Mouse (Mus musculus): ENCODE results near the gene Rab3gap1. TPM values are rescaled to one million over a fixed set of nuclear protein-coding genes. Genes with fewer than 3 reads are reported as not detected.

The Rab3gap1 gene
- total and polyA plus RNA-seq, 3 experiments = 11.4 to 36.2 (median 34.1) TPM

DNA sequence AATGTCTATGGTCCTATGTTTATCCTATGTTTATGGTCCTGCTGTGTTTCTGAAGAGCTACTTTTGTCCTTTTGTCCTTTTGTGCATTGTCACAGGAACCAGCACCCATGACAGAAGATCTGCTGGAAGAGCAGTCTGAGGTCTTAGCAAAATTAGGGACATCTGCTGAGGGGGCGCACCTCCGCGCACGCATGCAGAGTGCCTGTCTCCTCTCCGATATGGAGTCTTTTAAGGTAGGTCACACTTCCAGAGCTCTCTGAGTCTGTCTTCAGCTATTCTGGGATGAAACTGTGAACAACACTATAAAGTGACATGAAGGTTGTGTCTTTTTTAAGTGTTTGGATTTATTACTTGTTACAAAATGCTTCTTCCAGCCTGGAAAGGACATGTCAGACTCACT, 65.7 kb downstream of the Rab3gap1 start:
- 96% methylated on average over 5 of the region's 5 CpGs for WGBS
- TF ChIP-seq EP300 (IDR thresholded peaks at IDR 0.05; ENCODE audit: insufficient read depth, low read depth, low read length) (no peak), CTCF (IDR thresholded peaks at IDR 0.05) (no peak), POLR2A (IDR thresholded peaks at IDR 0.05; ENCODE audit: insufficient read depth, low read depth, low read length) (no peak)
- Histone ChIP-seq H3K27me3 (ENCODE audit: control insufficient read depth, insufficient read depth, low read length) (no peaks in the 10 kb centered on the region), H3K79me2 (replicated peaks; ENCODE audit: control insufficient read depth, insufficient read depth, low read length) (no peaks in the 10 kb centered on the region), H3K36me3 (ENCODE audit: control insufficient read depth, insufficient read depth, low read length) (peaks cover 4% of the 10 kb centered on the region), H3K4me1 (ENCODE audit: control insufficient read depth, insufficient read depth, low read length) (no peaks in the 10 kb centered on the region), H3K4me3 (no peak overlapping the region), H3K27ac (no peak overlapping the region), H3K9ac (ENCODE audit: low read depth, low read length) (no peak overlapping the region)
- intact Hi-C loops (cut with DNase I) = loop anchor here (2.0 kb wide), 1 partner anchor 206 kb away; no protein-coding TSS in a partner anchor
- no peak for DNase-seq

DNA sequence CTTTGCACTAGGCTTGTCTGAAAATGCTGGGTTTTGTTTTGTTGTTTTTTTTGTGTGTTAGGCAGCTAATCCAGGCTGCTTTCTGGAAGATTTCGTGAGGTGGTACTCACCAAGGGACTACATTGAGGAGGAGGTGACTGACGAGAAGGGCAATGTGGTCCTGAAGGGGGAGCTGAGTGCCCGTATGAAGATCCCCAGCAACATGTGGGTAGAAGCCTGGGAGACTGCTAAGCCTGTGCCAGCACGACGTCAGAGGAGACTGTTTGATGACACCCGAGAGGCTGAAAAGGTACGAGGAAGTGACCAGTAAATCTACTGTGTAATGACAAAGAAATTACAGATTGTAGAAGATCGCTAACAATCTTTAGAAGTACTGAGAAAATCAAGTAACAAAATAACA, 68.7 kb downstream of the Rab3gap1 start:
- no peak for TF ChIP-seq POLR2A (IDR thresholded peaks at IDR 0.05; ENCODE audit: insufficient read depth, low read depth, low read length)
- TF ChIP-seq EP300 (IDR thresholded peaks at IDR 0.05; ENCODE audit: insufficient read depth, low read depth, low read length) = no peak
- TF ChIP-seq CTCF (IDR thresholded peaks at IDR 0.05) = peak; percentile 46
- Histone ChIP-seq H3K9ac (ENCODE audit: low read depth, low read length) (no peak overlapping the region), H3K27ac (no peak overlapping the region), H3K79me2 (replicated peaks; ENCODE audit: control insufficient read depth, insufficient read depth, low read length) (no peaks in the 10 kb centered on the region), H3K36me3 (ENCODE audit: control insufficient read depth, insufficient read depth, low read length) (peaks cover 4% of the 10 kb centered on the region), H3K4me3 (no peak overlapping the region), H3K27me3 (ENCODE audit: control insufficient read depth, insufficient read depth, low read length) (no peaks in the 10 kb centered on the region), H3K4me1 (ENCODE audit: control insufficient read depth, insufficient read depth, low read length) (no peaks in the 10 kb centered on the region)
- no peak for DNase-seq
- intact Hi-C loops (cut with DNase I) = no loop called here
- WGBS = 62% methylated on average over 8 of the region's 8 CpGs

DNA sequence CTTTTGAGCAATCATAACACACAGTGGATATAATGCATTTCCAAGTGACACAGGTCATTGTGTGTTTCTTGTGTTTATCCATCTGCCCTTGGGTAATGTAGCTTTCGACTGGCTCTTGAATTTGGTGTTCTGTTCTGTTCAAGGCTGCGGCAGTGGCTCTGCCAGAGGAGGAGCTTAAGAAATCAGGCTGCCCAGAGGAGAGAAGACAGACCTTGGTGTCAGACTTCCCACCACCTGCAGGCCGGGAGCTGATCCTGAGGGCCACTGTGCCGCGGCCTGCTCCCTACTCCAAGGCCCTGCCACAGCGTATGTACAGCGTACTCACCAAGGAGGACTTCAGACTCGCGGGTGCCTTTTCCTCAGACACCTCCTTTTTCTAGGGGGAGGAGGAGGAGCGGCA, 73.7 kb downstream of the Rab3gap1 start:
- intact Hi-C loops (cut with DNase I) = no loop called here
- Histone ChIP-seq H3K4me3 (no peak overlapping the region), H3K27ac (no peak overlapping the region), H3K36me3 (ENCODE audit: control insufficient read depth, insufficient read depth, low read length) (no peaks in the 10 kb centered on the region; the same call in 1 of the 2 replicates), H3K4me1 (ENCODE audit: control insufficient read depth, insufficient read depth, low read length) (no peaks in the 10 kb centered on the region), H3K27me3 (ENCODE audit: control insufficient read depth, insufficient read depth, low read length) (no peaks in the 10 kb centered on the region), H3K9ac (ENCODE audit: low read depth, low read length) (no peak overlapping the region), H3K79me2 (replicated peaks; ENCODE audit: control insufficient read depth, insufficient read depth, low read length) (no peaks in the 10 kb centered on the region)
- WGBS = 92% methylated on average over 10 of the region's 10 CpGs
- TF ChIP-seq POLR2A (IDR thresholded peaks at IDR 0.05; ENCODE audit: insufficient read depth, low read depth, low read length) (no peak), EP300 (IDR thresholded peaks at IDR 0.05; ENCODE audit: insufficient read depth, low read depth, low read length) (no peak), CTCF (IDR thresholded peaks at IDR 0.05) (no peak)
- DNase-seq = peak in 1 of 2 experiments; percentile 8

GRCm38 (mm10) chr1:127943516-127943915, 74.9 kb downstream of the Rab3gap1 start:
- H3K79me2 ChIP-seq (replicated peaks; ENCODE audit: control insufficient read depth, insufficient read depth, low read length) = no peaks in the 10 kb centered on the region
- intact Hi-C loops (cut with DNase I) = no loop called here
- no peak overlapping the region for H3K27ac ChIP-seq
- no peaks in the 10 kb centered on the region for H3K36me3 ChIP-seq (ENCODE audit: control insufficient read depth, insufficient read depth, low read length)
- DNase-seq = no peak
- H3K4me1 ChIP-seq (ENCODE audit: control insufficient read depth, insufficient read depth, low read length) = no peaks in the 10 kb centered on the region
- no peak overlapping the region for H3K4me3 ChIP-seq
- TF ChIP-seq EP300 (IDR thresholded peaks at IDR 0.05; ENCODE audit: insufficient read depth, low read depth, low read length) (no peak), POLR2A (IDR thresholded peaks at IDR 0.05; ENCODE audit: insufficient read depth, low read depth, low read length) (no peak), CTCF (IDR thresholded peaks at IDR 0.05) (no peak)
- WGBS = 84% methylated on average over 6 of the region's 6 CpGs
- H3K27me3 ChIP-seq (ENCODE audit: control insufficient read depth, insufficient read depth, low read length) = no peaks in the 10 kb centered on the region
- no peak overlapping the region for H3K9ac ChIP-seq (ENCODE audit: low read depth, low read length)

DNA sequence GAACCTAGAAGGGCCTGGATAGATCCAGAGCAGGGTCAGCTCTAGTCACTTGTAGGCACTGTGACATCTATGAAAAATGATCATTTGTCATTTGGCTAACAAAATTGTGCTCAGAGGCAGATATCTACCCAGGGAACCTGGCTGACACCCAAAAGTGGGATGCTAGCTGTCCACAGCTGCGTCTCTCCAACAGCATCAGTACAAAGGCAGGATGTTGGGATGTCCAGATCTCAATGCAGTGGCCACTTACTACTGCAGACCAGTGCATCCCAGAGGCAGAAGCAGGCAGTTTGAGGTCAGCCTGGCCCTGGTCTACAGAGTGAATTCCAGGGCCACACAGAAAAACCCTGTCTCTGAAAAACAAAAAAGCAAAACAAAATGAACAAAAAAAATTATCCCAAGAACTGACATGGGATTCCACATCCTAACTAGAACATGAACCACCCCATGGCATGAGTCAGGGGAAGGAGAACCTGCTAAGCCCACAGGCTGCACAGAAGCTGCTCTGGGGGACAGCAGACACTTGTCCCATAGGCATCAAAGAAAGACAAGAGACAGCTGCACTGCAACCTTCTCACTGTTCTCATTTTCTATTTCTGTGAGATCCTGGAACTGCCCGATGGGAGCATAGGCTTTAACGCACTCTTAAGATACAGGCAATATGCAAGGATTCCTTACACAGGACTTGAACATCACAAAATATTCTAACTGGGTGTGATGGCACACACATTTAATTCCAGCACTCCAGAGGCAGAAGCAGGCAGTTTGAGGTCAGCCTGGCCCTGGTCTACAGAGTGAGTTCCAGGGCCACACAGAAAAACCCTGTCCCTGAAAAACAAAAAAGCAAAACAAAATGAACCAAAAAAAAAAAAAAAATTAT, 77.4 kb downstream of the Rab3gap1 start:
- Histone ChIP-seq H3K4me3 (no peak overlapping the region), H3K36me3 (ENCODE audit: control insufficient read depth, insufficient read depth, low read length) (no peaks in the 10 kb centered on the region), H3K9ac (ENCODE audit: low read depth, low read length) (no peak overlapping the region), H3K4me1 (ENCODE audit: control insufficient read depth, insufficient read depth, low read length) (no peaks in the 10 kb centered on the region), H3K27me3 (ENCODE audit: control insufficient read depth, insufficient read depth, low read length) (no peaks in the 10 kb centered on the region), H3K27ac (no peak overlapping the region), H3K79me2 (replicated peaks; ENCODE audit: control insufficient read depth, insufficient read depth, low read length) (no peaks in the 10 kb centered on the region)
- intact Hi-C loops (cut with DNase I) = no loop called here
- TF ChIP-seq EP300 (IDR thresholded peaks at IDR 0.05; ENCODE audit: insufficient read depth, low read depth, low read length) = no peak
- TF ChIP-seq POLR2A (IDR thresholded peaks at IDR 0.05; ENCODE audit: insufficient read depth, low read depth, low read length) = no peak
- TF ChIP-seq CTCF (IDR thresholded peaks at IDR 0.05) = no peak
- WGBS = 51% methylated on average over 3 of the region's 3 CpGs
- peak in 1 of 2 experiments; percentile 8 for DNase-seq

DNA sequence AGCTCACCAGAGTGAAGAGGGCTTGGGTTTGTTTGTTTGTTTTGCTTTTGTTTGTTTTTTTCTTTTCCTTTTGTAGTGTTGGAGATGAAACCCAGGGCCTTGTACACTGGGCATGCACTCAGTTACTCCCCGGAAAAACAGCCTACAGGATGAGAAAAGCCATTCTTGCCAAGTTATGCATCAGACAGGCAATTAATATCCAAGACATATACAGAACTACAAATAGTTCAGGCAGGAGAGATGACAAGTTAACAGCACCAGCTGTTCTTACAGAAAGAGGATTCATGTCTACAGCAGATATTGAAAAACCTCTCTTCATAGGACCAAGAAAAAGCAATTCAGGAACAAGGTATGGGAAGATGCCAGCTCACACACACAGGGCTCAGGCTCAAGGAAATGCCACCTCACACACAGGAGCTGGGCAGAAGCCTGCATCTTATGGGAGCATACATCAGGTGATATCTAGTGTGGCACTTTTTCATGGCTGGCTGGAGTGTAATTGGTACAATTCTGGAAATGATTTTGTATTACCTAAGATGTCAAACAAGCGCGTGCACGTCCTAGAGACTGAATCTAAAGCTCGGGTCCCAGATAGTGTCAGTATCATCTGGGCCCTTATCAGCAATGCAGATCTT, 78.2 kb downstream of the Rab3gap1 start:
- no peak for DNase-seq
- Histone ChIP-seq H3K27me3 (ENCODE audit: control insufficient read depth, insufficient read depth, low read length) (no peaks in the 10 kb centered on the region), H3K36me3 (ENCODE audit: control insufficient read depth, insufficient read depth, low read length) (no peaks in the 10 kb centered on the region), H3K9ac (ENCODE audit: low read depth, low read length) (no peak overlapping the region), H3K4me3 (no peak overlapping the region), H3K79me2 (replicated peaks; ENCODE audit: control insufficient read depth, insufficient read depth, low read length) (no peaks in the 10 kb centered on the region), H3K27ac (no peak overlapping the region), H3K4me1 (ENCODE audit: control insufficient read depth, insufficient read depth, low read length) (no peaks in the 10 kb centered on the region)
- TF ChIP-seq POLR2A (IDR thresholded peaks at IDR 0.05; ENCODE audit: insufficient read depth, low read depth, low read length) = no peak
- TF ChIP-seq EP300 (IDR thresholded peaks at IDR 0.05; ENCODE audit: insufficient read depth, low read depth, low read length) = no peak
- no peak for TF ChIP-seq CTCF (IDR thresholded peaks at IDR 0.05)
- intact Hi-C loops (cut with DNase I) = no loop called here
- WGBS = 84% methylated on average over 5 of the region's 5 CpGs

Data from heart, adult 2 months (tissue).